Mouse (Mus musculus) MEL-GATA-1-ER (cell line): ENCODE measurements around the gene Olfr96.
"Not testable (repeated sequence)": the region's sequence is repeated elsewhere in the genome, so short reads cannot be mapped to it uniquely, and the experiment has no call there.

Source experiments
- DNase-seq: peaks from one replicate; pipeline ENCODE4 v3.0.0-alpha.2; 2012; ENCODE audit warnings: low read depth; ENCODE audit errors: extremely low read depth

The Olfr96 gene

DNA sequence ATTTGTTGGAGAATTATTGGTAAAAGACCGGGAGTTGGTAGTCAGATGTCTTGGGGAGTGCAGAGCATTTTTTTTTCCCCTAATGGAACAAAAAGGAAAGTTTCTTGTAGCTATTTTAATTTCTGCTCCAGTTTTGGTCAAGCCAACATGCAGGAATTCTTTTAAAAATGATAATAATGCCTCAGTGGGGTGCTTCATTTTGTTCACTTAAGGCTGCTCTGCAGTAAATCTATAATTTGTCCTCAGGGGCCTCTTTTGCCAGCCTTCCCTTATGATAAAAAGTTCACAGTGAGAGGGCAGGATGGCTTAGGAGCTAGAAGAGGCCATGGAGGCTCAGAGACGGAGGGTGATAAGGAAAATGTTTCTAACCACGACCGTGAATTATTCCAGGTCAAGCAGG is at the start of gene Olfr96:
Gene Olfr96 (plus strand): TSS at position 301 of the 400 bp plus-strand sequence.
- no peak for DNase-seq

DNA sequence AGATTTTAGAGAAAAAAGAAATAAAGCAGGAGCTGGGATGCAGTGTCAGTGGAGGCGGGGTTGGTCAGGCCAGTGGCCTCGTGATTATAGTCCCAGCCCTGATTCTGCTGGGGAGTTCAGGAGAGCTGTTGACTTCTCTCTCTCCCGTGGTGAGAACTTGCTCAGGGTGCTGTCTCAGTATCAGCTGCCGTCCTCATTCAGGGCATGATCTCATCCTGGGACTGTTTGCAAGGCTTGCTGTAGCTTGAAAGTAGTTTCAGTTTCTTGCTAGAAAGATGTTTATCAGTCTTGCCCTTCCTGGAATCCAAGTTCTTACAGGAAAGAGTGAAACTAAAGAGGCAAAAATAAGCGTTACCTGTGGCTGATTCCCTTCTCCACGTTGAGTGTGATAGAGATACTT is 34.5 kb upstream of the Olfr96 start:
- no peak for DNase-seq

DNA sequence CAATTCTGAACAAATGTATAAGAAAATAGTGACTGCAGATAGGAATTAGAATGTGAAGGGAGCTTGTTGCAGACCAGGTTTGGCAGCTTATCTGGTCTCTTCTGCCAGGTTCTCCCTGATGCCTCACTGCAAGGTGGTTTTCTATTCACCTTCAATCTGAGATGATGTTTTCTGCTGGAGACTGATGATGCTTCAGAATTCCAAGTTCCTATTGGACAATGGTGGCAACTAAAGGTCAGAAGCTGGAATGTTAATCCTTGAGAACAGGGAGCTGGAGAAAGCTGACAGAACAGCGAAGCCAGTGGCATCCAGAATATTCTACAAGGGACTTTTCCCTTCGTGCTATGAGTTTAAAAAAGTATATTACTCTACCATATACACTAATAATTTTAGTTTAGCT is 29.2 kb upstream of the Olfr96 start:
- no peak for DNase-seq

DNA sequence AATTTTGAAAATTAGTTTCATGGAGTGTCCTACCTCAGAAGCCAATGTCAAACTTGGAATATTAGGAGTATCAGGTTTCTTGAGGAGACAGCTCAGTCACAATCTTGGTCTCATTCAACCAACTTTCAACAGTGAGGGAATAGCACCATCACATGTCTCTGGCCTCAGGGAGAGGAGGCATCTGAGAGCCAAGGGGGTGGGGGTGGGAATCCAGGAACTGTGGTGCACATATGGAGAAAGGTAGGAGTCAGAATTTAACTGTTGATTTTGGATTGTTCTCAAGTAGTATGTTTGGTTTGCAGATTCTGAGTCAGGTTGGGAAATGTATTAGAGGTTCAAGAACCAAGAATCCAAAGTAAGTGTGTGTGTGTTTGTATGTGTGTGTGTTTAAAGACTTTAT is 26.9 kb upstream of the Olfr96 start:
- DNase-seq, result no peak

DNA sequence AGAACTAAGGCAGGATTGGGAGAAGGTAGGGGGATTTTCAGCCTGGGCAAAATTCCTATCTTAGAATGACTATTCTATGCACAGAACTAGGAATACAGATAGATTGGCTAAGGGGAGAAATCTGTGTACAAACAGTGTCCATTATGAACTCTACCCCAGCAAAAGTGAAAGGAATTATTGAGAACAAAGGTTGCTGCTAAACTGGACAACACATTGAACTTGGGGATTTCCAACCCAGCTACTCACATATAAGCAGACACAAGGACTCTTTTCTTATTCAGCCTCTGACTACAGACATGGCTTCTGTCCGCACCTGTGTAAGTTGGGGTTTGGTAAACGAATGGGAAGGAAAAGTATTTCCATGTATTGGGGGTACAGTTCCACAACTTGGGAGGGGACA is 26.3 kb upstream of the Olfr96 start, which contains the start of gene Ubd:
Gene Ubd (plus strand): TSS at position 237 of the 400 bp plus-strand sequence.
- DNase-seq, result no peak

DNA sequence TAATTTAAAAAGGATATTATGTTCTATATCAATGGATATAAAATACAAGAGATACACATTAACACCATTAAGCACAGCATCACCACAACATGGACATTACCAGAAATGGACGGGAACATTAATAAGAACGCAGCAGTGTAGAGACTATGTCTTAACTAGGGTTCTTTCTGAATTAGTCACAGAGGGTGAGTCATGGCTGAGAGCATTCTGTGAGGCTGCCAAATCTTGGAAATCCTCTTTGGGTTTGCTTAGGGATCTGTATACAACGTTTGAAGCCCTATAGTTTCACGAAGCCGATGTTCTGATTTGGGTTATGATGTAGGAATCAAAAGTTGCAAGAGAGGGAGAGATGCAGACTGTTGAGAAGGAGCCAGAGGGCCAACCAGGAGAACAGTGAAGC is 25.2 kb upstream of the Olfr96 start:
- DNase-seq, result no peak

DNA sequence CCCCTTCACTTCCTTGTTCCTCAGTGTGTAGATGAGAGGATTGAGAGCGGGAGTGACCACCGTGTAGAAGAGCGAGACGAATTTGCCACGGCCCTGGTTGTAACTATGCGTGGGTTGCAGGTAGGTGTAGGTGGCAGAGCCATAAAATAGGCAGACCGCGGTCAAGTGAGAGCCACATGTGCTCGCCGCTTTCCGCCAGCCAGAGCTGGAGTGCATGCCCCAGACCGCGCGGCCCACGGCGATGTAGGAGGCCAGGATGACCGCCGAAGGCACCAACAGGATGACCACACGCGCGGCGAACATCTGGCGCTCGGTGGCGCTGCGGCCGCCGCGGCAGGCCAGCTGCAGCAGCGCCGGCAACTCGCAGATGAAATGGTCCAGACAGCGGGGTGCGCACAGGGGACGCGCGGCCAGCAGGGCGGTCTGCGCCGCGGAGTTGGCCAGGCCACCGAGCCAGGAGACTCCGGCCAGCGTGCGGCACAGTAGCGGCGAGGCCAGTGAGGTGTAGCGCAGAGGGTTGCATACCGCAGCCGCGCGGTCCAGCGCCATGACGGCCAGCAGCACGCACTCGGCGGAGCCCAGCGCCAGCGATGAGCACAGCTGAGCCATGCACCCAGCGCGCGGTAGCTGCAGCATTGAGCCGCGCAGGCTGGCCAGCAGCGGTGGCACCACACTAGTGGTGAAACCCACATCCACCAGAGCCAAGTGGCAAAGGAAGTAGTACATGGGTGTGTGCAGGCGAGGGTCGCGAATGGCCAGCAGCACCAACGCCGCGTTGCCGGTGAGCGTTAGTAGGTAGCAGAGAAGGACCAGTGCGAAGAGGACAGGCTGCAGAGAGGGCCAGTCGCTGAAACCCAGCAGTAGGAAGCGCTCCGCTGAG is 22.9 kb upstream of the Olfr96 start:
- DNase-seq, result no peak

DNA sequence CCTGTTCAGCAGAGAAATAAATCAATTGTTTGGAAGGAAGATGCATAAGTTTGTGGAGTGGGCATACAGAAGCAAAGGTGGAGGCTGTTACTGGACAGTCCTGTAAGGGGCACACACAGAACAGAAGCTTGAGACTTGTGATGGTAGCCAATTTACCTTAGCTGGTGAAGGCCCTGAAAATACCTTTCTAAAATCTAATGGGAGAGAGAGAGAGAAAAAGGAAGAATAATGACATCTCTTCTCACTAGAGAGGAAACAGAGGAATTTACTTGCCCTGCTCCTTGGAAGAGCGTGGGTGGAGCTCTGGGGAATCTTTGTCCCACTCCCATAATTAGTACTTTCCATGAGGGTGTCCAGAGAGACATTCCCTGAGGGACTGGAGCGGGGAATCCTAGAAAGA is 19.1 kb upstream of the Olfr96 start, which contains the start of gene Olfr94:
Gene Olfr94 (minus strand): TSS at position 101 of the 400 bp plus-strand sequence.
- DNase-seq, result no peak

DNA sequence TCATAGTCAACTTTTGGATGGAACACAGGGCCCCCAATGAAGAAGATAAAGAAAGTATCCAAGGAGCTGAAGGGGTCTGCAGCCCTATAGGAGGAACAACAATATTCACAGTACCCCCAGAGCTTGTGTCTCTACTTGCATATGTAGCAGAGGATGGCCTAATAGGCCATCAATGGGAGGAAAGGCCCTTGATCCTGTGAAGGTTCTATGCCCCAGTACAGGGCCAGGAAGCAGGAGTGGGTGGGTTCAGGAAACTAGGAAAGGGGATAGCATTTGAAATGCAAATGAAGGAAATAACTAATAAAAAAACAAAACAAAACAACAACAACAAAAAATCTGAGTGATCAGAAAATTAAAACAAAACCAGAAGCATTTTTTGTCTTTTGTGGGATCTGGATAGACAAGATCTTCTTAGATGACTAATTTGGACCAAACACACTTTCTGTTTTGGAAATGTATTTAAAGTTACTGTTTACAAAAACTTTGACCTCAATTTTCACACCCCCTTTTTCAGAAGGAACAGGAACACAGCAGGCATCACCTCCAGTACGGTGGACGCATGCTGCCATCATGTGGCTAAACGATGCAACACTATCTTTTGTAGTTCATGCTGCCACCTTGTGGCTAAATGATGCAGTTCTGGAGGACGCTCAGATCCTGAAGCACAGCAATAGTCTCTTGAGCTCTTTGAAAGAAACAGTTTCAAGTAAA is 16.6 kb upstream of the Olfr96 start:
- peak; percentile 76 for DNase-seq

DNA sequence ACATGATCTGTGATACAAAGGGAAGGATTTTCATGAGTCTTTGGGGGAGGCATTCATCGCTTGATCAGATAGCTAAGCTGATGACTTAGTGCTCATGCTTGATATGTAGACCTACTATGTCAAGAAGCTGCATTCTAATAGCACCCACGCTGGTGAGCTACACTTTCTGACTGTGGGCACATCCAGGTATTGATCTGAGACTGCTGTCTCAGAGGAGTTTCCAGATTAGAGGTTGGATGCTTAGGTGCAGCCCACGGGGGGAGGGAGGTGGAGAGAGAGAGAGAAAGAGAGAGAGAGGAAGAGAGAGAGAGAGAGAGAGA is 16.1 kb upstream of the Olfr96 start:
- no peak for DNase-seq

DNA sequence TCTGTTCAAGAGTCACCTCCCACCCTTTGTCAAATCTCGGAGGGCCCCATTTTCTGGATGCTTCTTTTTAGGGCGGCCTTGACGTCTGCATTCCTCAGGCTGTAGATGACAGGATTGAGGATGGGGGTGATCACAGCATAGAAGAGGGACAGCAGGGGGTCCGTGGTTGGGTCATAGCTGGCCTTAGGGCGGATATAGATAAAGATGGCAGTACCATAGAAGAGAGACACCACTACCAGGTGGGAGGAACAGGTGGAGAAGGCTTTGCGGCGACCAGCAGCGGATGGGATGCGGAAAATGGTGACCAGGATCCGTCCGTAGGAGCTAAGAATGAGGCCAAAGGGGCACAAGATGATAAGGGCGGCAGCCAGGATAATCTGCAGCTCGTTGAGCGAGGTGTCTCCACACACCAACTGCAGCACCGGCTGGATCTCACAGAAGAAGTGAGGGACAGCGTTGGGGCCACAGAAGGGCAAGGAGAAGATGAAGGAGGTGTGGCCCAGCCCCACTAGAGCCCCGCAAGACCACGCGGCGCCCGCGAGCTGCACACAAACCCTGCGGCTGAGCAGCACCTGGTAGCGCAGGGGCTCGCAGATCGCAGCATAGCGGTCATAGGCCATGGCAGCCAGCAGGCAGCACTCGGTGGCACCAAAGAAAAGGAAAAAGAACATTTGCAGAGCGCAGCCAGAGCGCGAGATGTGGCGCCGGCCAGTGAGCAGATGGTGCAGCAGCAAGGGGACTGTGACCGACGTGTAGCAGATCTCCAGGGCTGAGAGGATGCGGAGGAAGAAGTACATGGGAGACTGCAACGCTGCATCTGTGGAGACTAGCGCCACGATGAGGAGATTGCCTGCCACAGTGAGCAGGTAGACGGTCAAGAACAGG is 8.8 kb upstream of the Olfr96 start:
- DNase-seq, result no peak

DNA sequence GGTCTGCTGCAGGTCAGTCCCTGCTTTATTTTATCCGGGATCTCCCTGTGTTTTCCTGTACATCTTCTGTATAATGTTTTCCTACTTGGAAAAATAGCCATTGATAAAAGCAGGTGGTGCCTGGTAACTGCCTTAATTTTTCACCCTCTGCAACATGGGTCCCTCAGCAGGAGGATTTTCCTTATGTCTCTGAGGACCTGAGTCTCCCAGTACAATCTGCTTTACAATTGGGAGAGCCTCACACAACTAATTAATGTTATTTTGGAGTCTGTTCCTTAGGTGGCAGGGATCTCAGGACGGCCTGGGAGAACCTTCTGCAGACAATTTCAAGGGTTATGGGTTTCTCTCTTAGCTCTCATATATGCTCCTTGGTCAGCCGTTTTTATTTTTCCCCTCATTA is 6.9 kb upstream of the Olfr96 start, which contains the start of gene Olfr95:
Gene Olfr95 (minus strand): TSS at position 101 of the 400 bp plus-strand sequence.
- DNase-seq, result no peak

DNA sequence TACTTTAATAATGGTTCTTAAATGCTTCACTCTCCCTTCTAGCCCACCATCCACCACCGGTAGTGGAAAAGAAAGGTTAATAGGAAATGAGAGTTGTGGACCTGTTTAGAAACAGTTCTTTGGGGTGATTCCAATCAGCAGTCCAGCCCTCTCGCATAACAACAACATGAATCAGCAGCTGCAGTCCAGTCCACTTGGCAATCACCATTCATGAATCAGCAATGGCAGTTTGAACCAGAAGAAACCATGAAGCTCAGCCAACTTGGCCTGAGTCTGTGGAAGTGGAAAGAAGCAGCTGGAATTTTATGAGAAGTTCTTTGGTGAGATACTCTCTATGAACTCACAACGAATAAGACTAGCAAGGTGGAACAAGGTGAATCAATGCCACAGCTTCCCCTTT is 1.5 kb upstream of the Olfr96 start:
- DNase-seq, result no peak

DNA sequence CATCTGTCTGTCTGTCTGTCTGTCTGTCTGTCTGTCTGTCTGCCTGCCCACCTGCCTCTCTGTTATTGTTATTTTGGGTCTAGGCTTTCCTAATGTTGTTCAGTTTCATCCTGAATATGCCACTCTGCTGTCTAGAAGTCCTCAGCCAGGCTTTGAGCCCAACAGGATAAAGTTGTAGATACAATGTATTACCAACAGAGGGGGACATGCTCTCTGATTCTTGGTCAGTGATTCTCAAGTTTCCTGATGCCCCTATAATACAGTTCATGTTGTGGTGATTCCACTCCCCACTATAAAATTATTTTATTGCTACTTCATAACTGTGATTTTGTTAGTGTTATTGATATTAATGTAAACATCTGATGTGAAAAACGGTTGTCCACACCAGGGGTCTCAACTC is 1.9 kb downstream of the Olfr96 start:
- no peak for DNase-seq

DNA sequence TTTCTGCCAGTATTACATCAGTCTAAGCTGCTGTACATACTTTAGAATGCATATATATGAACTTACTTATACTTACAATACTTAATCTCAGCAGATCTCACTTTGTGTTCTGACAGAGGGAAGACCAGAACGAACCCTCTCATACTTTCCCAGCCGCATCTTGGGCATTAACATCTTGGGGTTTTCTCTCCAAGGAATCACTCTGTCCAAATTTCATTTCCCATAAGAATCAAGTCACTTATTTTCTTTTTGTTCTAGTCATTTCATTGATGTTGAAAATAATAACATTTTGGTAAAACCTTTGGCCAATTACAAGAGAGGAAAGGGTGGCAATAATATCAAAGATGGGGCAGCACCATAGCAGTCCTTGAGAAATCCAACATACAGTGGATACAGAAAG is 17.3 kb downstream of the Olfr96 start, which contains the start of gene Olfr97:
Gene Olfr97 (minus strand): TSS at position 101 of the 400 bp plus-strand sequence.
- not testable (repeated sequence) for DNase-seq

DNA sequence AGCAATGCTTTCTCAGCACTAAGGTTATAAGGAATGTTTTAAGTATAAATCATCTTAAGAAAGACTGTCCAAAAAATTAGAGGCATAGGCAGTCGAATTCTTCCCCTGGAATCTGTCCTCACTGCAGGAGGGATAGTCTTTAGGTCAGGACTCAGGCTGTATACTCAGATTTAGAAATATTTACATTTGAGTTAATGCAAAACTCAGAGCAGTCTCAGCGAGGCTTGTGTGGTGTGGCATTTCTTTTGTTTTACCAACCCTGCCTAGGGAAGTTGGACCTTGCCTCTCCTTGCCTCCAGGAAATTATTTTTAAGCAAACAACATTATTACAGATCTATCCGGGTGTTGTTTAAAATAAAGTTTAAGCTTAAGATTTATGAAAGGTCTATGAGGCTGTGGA is 22.3 kb downstream of the Olfr96 start:
- DNase-seq, result no peak

DNA sequence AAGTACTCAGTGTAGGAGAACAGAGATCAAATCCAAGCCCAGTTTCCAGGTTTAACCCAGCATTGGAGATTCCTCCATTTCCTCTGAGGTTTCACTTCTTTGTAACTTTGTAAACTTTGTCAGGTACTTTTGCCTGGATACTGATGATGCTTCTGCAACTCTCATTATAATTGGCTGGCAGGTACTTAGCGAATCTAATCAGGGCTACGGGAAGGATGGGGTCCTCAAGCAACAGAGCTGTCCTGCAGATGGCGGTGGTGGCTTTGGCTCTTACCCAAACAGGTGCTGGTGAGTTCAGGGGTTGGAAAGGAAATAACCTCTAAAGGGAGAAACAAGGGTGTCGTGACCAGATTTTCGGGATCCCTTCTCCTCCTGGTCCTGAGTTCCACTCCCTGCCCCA is 26.8 kb downstream of the Olfr96 start:
- DNase-seq, result peak; percentile 53

DNA sequence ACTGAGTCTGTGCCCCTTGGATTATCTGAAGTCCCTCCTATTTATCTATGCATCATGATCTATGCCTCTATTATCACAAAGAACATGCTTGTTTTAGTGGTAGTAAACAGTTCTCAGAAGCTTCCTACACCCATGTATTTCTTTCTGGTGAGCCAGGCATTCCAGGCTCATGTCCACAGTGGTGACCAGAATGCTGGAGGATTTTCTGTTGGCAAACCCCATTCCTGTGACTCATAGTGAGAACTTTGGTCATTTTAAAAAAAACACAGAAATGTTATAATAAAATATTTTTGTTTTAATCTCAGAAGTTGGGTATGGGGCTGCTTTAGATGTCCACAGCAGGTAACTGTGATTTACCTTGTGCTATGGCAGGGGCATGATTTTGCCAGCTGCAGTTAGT is 29.5 kb downstream of the Olfr96 start:
- DNase-seq, result no peak

DNA sequence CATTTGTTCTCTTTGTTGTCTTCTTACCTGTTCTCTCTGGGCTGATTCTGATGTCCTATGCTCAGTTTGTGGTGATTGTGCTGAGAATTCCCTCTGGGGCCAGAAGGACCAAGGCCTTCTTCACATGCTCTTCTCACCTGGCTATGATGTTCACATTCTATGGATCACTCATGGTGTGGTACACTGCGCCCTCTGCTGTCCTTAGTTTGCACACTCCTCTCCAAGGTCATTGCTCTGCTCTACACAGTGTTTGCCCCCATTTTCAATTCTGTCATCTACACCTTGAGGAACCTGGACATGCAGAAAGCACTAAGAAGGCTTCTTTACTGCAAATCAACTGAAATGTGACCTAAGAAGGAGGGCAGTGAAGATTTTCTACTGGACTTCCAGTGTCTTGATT is 30.6 kb downstream of the Olfr96 start:
- no peak for DNase-seq

DNA sequence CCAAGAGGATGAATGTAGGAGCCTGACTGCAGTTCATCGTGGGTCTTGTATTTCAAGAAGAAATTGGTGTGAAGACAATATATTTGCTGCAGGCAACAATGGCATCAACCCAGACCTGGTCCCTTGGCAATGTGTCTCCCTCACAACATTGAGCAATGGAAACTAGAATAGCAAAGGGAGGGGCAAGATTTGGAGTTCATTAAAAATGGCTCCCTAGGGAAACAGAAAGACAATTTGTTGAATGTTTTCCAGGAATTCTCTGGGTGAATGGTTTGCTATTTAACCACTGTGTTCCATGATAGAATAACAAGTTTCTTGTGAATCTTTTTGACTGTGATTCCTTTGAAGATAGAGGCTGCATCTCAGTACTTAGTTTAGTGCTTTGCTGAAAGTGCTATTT is 43.7 kb downstream of the Olfr96 start, which contains the start of gene Olfr98:
Gene Olfr98 (minus strand): TSS at position 124 of the 400 bp plus-strand sequence.
- DNase-seq, result no peak

DNA sequence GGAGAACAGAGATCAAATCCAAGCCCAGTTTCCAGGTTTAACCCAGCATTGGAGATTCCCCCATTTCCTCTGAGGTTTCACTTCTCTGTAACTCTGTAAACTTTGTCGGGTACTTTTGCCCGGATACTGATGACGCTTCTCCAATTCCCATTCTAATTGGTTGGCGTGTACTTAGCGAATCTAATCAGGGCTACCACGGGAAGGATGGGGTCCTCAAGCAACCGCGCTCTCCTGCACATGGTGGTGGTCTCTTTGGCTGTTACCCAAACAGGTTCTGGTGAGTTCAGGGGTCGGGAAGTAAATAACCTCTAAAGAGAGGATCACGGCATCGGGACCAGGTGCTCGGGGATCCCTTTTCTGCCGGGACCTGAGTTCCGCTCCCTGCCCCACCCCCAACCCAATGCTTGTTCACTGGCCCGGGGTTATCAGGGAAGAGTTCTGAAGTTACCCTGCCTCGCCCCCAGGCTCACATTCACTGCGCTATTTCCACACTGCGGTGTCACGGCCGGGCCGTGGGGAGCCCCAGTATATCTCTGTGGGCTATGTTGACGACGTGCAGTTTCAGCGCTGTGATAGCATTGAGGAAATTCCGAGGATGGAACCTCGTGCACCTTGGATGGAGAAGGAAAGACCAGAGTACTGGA is 50.2 kb downstream of the Olfr96 start, which contains the start of gene H2-M3:
Gene H2-M3 (plus strand): TSS at position 163 of the 644 bp plus-strand sequence.
- DNase-seq, result peak; percentile 77
